Mouse (Mus musculus) midbrain, postnatal 0 days (tissue): Measurements from ENCODE around the gene Sel1l3. TPM values are rescaled to one million over a fixed set of nuclear protein-coding genes. Genes with fewer than 3 reads are reported as not detected.
A peak's percentile ranks its signal among the peaks of the same experiment; 100 is the strongest.

Experiments
- ATAC-seq: fragments of 200-750 bp; cut with Nextera tagmentation; 2 replicates; pipeline ENCODE4 v1.8.0; 2017; ENCODE audit warnings: moderate number of reproducible peaks, mild to moderate bottlenecking, moderate TSS enrichment, moderate library complexity; ENCODE audit not compliant: low FRiP score
- DNase-seq: peaks from one replicate; pipeline ENCODE4 v3.0.0-alpha.2; 2015; ENCODE audit warnings: low spot score
- H3K27ac ChIP-seq: fragments of 300-500 bp; sonication (generic); 2 replicates; pipeline ENCODE4 v1.5.1; 2014; ENCODE audit warnings: low read depth, mild to moderate bottlenecking, low read length, mixed read lengths
- H3K27me3 ChIP-seq: fragments of 300-500 bp; sonication (generic); 2 replicates; pipeline ENCODE4 v1.6.1; 2014; ENCODE audit warnings: low read length, control low read depth, mixed read lengths; ENCODE audit not compliant: insufficient read depth
- H3K36me3 ChIP-seq: fragments of 300-500 bp; sonication (generic); 2 replicates; pipeline ENCODE4 v1.6.1; 2014; ENCODE audit warnings: low read length, control low read depth, mixed read lengths; ENCODE audit not compliant: insufficient read depth
- H3K4me1 ChIP-seq: fragments of 300-500 bp; sonication (generic); 2 replicates; pipeline ENCODE4 v1.6.1; 2014; ENCODE audit warnings: mild to moderate bottlenecking, control low read depth, antibody characterized with exemption, low read length, mixed read lengths; ENCODE audit not compliant: insufficient read depth
- H3K4me2 ChIP-seq: fragments of 300-500 bp; sonication (generic); 2 replicates; pipeline ENCODE4 v1.6.1; 2014; ENCODE audit warnings: low read depth, mild to moderate bottlenecking, low read length, mixed read lengths; ENCODE audit not compliant: poor library complexity, severe bottlenecking
- H3K4me3 ChIP-seq: fragments of 300-500 bp; sonication (generic); 2 replicates; pipeline ENCODE4 v1.5.1; 2014; ENCODE audit warnings: low read depth, mild to moderate bottlenecking, low read length, moderate library complexity
- H3K9ac ChIP-seq: fragments of 300-500 bp; sonication (generic); replicated peaks from 2 replicates; pipeline ENCODE4 v1.6.1; 2014; ENCODE audit warnings: mild to moderate bottlenecking, low read length, moderate library complexity, mixed read lengths; ENCODE audit not compliant: poor library complexity, severe bottlenecking
- H3K9me3 ChIP-seq: fragments of 300-500 bp; sonication (generic); 2 replicates; pipeline ENCODE4 v1.6.1; 2016; ENCODE audit warnings: low read length, control low read depth
- CTCF ChIP-seq: IDR thresholded peaks from 2 replicates; pipeline ENCODE4 v1.5.1; 2016; ENCODE audit warnings: antibody characterized with exemption, mild to moderate bottlenecking
- WGBS: fragments of 180-500 bp; shearing (Covaris S2); extraction: QIAGEN DNeasy Blood & Tissue Kit; methylation state at CpG from one replicate; pipeline ENCODE4 v1.1.7; 2014; 5-methylcytosine and 5-hydroxymethylcytosine counted together
- polyA plus RNA-seq: library from polyadenylated mRNA; unstranded; fragments of >200 nt; fragmentation: Nextera tagmentation; extraction: Ambion mirVana; gene quantifications from 2 replicates; pipeline ENCODE4 v1.2.1, GENCODE M21; 2015
- total RNA-seq: library from RNA; depleted of rRNA; stranded (reverse); fragments of >200 nt; gene quantifications from 2 replicates; pipeline ENCODE4 v1.2.3, GENCODE M21; 2014

Gene Sel1l3
- total and polyA plus RNA-seq, 2 experiments from 2014 or later = 4.7 to 19.0 TPM

DNA sequence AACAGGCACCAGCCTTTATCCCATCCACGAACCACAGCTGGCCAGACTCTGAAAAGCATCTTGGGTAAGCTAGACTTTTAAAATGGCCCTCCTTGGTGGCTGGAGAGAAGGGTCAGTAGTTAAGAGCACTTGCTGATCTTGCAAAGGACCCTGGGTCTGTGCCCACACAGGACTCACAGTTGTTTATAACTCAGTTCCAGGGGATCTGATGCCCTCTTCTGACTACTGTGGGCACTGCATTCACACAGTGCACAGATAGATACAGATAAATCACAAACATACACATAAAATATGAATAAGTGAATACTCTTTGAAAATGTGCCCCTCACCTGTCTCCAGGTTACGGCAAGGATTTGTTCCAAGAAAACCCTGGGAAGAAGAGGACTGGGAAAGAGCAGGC, 79.7 kb downstream of the Sel1l3 start:
- peak; percentile 38 for TF ChIP-seq CTCF
- Histone ChIP-seq H3K27me3 (no peaks in the 10 kb centered on the region), H3K27ac (no peak overlapping the region), H3K4me2 (no peak overlapping the region), H3K9ac (no peak overlapping the region), H3K9me3 (no peaks in the 10 kb centered on the region), H3K36me3 (peaks cover 5% of the 10 kb centered on the region; the same call in 1 of the 2 replicates), H3K4me1 (no peaks in the 10 kb centered on the region), H3K4me3 (no peak overlapping the region)
- DNase-seq (no peak), ATAC-seq (no peak)
- WGBS = 91% methylated on average over 2 of the region's 2 CpGs

DNA sequence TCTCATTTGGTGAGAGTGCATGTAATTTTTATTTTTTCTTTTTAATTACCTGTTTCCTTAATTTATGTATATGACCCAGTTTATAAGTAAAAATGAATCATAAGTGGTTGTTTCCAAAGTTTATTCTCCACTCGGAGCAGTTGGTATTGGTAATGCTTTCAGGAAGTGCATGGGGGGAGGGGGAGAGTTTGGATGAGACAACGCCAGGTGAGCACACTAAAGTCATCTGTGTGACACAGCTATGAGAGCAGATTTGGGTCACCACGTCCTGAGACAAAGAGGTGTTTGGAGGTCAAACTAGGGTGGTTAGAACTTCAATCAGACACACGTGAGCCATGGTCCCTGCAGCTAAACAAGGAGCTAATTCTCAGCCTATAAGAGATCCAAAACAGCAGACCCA, 89.0 kb downstream of the Sel1l3 start:
- H3K4me1 ChIP-seq = no peaks in the 10 kb centered on the region
- 0 out of 2 replicates have a peak, but pooled peaks cover 3% of the 10 kb centered on the region for H3K36me3 ChIP-seq
- no peaks in the 10 kb centered on the region for H3K27me3 ChIP-seq
- no peak overlapping the region for H3K4me2 ChIP-seq
- no peak for DNase-seq
- no peaks in the 10 kb centered on the region for H3K9me3 ChIP-seq
- ATAC-seq = no peak
- 78% methylated on average over 4 of the region's 4 CpGs for WGBS
- H3K27ac ChIP-seq = no peak overlapping the region
- H3K9ac ChIP-seq = no peak overlapping the region
- no peak overlapping the region for H3K4me3 ChIP-seq
- no peak for TF ChIP-seq CTCF

DNA sequence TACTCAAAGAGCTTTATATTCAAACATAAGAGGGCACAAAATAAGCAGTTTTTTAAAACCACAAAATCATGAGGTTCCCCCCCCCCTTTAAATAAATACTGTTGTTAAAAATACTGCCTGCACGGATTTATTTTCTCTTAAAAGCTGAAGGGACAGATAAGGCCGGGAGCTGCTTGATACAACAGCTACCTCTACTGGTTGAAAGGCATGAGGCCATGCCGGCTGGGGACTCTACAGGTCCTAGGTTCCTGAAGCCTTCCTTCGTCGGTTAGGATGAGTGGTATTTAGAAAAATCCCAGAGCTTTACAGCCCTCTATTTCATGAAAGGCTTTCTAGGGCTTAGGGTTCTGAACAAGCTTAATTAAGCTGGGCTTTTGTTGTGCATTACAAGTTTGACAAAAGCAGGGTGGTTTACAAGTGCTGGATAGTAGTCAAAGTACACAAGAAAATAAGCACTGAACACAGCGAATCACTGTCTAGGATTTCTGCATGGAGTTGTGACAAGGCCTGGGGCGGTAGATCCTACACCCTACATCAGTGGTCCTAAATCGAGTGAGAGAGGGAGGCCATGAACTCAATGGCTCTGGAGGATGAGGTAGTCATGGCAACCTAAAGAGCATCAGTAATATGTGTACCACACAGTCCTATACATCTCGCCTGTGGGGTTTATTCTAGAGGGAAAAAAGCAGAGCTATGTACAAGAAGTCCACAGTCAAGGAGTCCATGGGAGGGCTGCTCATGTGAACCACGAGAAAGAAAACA, 90.0 kb downstream of the Sel1l3 start:
- Histone ChIP-seq H3K4me2 (no peak overlapping the region), H3K4me3 (no peak overlapping the region), H3K27me3 (no peaks in the 10 kb centered on the region), H3K27ac (no peak overlapping the region), H3K36me3 (0 out of 2 replicates have a peak, but pooled peaks cover 3% of the 10 kb centered on the region), H3K9me3 (no peaks in the 10 kb centered on the region), H3K4me1 (no peaks in the 10 kb centered on the region), H3K9ac (no peak overlapping the region)
- peak; percentile 92 for TF ChIP-seq CTCF
- WGBS = 17% methylated on average over 10 of the region's 10 CpGs
- ATAC-seq (peak; percentile 83), DNase-seq (peak; percentile 82)

DNA sequence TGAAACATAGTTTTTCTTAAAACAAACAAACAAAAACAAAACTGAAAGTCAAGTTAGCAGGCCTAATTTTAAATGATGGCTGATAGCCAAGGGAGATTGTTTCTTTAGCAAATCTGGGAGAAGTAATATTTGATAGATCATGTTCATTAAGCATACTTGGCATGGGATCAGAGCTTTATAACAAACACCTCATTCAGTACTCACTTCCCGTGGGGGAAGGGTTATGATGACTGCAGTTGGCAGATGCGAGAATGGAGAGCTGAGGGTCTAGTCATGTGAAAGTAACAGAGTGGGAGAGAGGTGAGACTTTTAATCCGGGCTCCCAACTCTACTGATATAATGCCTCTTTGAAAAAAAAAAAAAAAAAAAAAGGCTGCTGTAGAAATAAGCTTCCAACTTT, 94.0 kb downstream of the Sel1l3 start:
- Histone ChIP-seq H3K9me3 (no peaks in the 10 kb centered on the region), H3K27ac (no peak overlapping the region), H3K9ac (no peak overlapping the region), H3K4me3 (no peak overlapping the region), H3K4me2 (no peak overlapping the region), H3K4me1 (no peaks in the 10 kb centered on the region), H3K27me3 (no peaks in the 10 kb centered on the region), H3K36me3 (no peaks in the 10 kb centered on the region)
- DNase-seq = no peak
- WGBS = 55% methylated on average over 3 of the region's 3 CpGs
- ATAC-seq = no peak
- TF ChIP-seq CTCF = no peak

DNA sequence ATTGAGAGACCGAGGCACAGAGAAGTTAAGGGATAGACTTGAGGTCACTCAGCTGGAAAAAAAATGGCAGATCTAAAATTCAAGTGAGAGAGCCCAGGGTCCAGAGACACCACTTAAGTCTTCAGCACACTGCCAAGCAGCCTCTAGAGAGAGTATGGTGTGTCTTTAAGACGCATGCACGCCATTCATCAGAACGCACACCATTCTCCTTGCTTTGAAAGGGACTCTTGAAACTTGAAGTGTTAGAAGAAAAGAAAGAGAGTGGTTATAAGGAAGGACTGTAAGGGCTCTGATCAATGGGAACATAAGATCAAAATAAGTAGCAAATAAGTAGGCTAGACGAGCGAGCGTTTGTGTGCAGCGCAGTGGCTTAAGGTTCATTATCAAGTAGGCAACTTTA, 95.5 kb downstream of the Sel1l3 start:
- Histone ChIP-seq H3K9ac (no peak overlapping the region), H3K36me3 (no peaks in the 10 kb centered on the region; the same call in 1 of the 2 replicates), H3K4me1 (no peaks in the 10 kb centered on the region), H3K4me2 (no peak overlapping the region), H3K27me3 (no peaks in the 10 kb centered on the region), H3K4me3 (no peak overlapping the region), H3K9me3 (no peaks in the 10 kb centered on the region), H3K27ac (no peak overlapping the region)
- 86% methylated on average over 8 of the region's 8 CpGs for WGBS
- ATAC-seq (no peak), DNase-seq (no peak)
- no peak for TF ChIP-seq CTCF

DNA sequence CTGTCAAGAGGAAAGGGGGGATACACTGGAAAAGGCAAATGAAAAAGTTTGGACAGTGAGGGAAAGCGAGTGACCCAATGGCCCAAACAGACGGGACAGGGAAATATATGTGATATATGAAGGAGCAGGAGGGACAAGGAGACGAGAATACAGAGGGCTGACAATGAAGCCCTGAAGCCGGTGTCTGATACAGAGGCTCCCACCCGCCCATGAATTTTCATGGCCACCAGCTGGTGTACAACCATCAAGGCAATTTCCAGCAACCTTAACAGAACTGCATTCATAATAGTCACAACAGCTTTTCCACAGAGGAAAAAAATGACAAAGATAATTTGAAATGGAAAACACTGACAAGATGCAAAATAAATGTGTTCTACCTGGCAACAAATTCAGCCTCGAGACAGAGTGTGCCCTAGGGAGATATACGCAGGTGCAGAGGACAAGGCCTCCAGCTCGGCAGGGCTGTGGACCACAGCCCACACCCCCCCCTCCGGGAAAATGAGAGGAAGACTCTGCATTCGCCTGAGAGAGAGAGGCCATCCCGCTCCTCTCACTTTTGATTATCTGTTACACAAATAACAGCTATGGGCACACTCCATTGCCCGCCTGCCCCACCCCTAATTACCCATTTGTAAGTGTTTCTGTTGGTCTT, 99.0 kb downstream of the Sel1l3 start:
- WGBS = 67% methylated on average over 12 of the region's 12 CpGs
- DNase-seq (no peak), ATAC-seq (no peak)
- H3K4me2 ChIP-seq = no peak overlapping the region
- no peak overlapping the region for H3K9ac ChIP-seq
- no peaks in the 10 kb centered on the region for H3K27me3 ChIP-seq
- TF ChIP-seq CTCF = no peak
- peaks cover 3% of the 10 kb centered on the region; the same call in 1 of the 2 replicates for H3K4me1 ChIP-seq
- H3K4me3 ChIP-seq = no peak overlapping the region
- no peaks in the 10 kb centered on the region; the same call in 1 of the 2 replicates for H3K36me3 ChIP-seq
- no peaks in the 10 kb centered on the region for H3K9me3 ChIP-seq
- H3K27ac ChIP-seq = no peak overlapping the region
